Mouse (Mus musculus): Measurements from ENCODE around the gene Cabin1.

- TF ChIP-seq POLR2A (IDR thresholded peaks at IDR 0.05; ENCODE audit: control insufficient read depth, low read depth, low read length) (no peak), CTCF (IDR thresholded peaks at IDR 0.05; ENCODE audit: control insufficient read depth, insufficient read depth, insufficient replicate concordance, low read depth, low read length) (no peak)
Measured at GRCm38 (mm10) chr10:75789841-75790240, 25.7 kb upstream of the Cabin1 start.
